Mouse (Mus musculus): Measurements from ENCODE around the gene Dip2b.

Gene Dip2b

DNA sequence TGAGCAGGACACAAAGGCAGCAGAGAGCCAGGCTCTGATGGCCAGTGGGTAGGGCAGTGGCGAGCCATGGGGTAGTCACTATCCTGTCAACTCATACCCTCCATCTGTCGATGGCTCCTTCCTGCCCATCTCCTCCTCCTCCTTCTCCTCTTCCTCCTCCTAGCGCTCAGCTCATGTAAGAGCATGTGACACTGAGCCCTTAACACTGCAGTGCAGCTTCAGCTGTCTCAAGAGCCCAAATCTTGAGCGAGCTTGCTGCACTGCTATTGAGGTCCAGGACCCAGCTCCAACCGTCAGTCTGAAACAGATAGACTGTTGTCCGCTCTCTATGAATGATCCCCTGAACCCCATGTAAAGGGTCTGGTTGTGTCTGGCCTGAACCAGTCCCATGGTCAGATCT lies 141.2 kb downstream of the Dip2b start:
- DNase-seq (ENCODE audit: low spot score), result no peak

DNA sequence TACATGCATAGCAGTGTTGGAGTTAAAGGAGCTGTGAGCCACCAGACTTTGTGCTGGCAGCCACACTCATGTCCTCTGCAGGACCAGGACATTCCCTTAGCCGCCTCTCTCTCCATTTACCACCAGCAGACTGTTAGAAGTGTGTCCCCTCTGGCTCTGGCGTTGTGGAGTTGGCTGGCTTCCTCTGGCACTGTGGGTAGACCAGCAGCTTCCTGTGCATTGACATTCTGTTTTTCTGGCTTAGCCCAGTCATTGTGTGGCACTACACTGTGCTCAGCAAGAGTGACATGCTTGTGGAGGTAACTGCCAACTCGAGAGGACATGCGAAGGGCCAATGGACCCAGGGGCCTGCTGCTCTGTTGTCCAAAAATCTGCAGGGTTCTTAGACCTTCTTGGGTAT lies 141.8 kb downstream of the Dip2b start:
- no peak for DNase-seq (ENCODE audit: low spot score)

DNA sequence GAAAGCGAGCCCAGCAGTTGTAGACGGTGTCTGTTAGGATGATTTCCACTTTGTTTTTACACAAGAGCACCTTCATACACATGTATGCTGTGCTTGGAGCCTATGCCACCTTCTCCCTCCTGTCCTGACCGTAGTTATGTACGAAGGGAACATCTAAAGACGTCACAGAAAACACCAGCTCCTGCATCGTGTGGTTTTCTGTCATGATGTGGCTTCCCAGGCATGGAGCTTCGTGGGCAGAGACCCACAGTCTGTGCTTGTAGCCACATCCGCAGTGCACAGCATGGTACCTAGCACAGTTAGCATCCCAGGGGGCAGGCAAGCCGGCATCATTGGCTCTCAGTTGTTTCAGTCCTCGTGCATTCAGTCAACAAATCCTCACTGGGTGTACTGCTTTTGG lies 143.4 kb downstream of the Dip2b start:
- no peak for DNase-seq (ENCODE audit: low spot score)

DNA sequence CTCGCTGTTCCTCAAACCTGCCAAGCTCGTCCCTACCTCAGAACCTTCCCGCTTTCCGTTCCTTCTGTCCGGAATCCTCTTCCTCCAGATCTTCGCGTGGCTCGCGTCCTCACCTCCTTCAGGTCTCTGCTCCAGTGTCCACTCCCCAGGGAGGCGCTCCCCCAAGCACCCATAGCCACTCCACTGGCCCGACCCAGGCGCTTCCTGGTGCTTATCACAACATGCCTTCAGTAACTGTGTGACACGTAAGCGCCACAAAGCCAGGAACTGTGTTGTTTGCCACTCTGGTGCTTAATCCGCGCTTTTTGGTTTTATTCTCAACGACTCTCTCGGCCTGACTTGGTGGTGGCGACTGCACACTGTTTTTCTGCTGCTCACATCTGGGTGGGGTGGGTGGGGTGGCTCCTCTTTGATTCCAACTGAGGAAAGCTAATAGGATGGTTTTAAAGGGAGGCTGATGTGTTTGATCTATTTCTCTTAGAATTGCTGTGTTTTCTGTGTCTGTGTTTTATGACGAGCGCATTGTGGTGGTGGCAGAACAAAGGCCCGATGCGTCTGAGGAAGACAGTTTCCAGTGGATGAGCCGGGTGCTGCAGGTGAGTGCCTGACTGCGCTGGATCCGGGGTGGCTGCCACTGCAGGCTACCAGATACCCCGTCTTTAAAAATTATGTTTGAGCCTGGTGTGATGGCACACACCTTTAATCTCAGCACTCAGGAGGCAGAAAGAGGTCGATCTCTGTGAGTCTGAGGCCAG lies 144.2 kb downstream of the Dip2b start:
- DNase-seq (ENCODE audit: low spot score), result no peak

DNA sequence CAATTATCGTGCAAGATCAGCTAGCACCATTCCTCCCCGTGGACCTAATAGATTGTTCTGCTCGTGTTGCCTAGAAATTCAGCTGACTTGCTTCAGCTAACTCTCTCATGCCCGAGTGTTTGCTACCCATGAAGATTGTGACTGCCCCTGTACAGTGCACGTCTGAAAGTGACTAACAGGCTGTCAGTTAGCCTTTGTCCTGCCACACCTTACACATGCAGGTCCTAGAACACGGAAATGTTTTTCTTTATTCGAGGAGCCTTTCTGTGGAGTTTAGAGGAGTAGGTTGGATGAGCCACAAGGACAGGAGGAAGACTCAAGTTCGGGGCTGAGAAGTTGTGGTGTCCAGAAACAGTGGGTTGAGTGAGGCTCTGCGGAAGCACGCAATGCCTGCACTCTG lies 145.0 kb downstream of the Dip2b start:
- no peak for DNase-seq (ENCODE audit: low spot score)

DNA sequence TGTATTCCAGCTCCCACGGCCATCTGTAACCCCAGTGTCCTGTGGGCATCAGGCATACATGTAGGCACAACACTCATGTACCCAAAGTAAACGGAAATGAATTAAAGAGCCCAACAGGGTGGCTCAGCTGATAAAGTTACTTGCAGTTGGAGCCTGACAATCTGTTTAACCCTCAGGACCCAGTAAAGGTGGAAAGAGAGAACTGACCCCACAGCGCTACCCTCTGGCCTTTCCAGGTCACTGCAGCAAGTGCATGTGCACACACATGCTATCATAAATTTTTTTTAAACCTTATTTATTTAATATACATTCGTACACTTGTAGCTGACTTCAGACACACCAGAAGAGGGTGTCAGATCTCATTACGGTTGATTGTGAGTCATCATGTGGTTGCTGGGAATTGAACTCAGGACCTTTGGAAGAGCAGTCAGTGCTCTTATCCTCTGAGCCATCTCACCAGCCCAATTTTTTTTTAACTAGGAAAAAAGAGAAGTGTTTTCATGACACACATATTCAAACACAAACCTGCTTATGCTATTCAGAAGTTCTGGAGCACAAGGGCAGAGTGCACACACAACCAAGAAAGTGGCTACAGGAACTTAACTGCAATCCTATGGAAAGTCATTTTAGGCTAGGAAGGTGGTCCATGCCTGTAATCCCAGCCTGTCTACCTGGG lies 146.5 kb downstream of the Dip2b start:
- DNase-seq (ENCODE audit: low spot score), result no peak

DNA sequence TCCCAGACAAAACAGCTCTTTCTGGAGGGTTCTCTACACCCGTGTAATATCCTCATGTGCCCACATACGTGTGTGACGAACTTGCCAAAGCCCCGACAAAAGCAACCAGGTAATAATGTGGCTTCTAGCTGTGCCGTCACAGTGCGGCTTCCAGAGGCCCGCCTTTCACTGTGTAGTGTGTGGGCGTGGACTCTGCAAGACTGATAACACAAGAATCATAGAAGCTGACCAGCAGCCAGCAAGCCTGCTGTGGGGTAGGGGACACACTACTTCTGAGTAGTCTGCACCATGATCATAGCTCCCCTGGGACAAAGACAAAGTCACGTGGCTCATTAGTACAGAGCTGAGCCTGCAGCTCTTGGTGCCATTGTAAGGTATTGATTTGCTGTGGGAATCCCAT lies 147.8 kb downstream of the Dip2b start:
- no peak for DNase-seq (ENCODE audit: low spot score)

DNA sequence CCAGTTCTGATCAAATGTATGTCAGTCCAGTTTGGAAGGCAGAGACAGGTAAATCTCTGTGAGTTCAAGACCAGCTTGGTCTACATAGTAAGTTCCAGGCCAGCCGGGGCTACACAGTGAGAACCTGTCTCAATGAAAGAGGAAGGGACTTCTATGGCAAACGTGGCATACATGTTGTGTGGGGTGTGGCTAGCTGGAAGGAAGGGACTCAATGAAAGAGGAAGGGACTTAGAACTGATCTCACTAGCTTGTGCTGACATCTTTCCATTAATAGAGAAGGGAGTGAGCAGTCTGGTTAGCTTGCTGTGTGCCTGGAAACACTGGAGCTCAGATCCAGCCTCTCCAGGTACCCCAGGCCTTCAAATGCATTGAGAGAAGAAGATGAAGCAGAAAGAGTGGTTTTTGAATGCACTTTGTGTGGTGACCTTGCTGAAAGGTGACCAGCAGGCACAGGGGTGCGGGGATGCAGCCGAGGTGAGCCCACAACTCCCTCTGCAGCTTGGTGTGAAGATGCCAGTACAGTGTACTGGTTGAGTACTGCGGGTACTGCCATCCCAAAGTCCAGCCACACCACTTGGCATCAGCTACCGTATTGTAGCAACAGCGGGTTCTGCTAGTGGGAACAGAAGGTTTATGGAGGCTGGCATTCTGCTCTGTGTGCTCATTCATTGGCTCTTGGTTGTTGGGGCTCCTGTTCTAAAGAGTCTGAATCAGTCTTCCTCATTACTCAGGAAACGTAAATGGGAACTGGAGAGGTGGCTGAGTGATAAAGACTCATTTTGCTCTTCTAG lies 148.6 kb downstream of the Dip2b start:
- no peak for DNase-seq (ENCODE audit: low spot score)

DNA sequence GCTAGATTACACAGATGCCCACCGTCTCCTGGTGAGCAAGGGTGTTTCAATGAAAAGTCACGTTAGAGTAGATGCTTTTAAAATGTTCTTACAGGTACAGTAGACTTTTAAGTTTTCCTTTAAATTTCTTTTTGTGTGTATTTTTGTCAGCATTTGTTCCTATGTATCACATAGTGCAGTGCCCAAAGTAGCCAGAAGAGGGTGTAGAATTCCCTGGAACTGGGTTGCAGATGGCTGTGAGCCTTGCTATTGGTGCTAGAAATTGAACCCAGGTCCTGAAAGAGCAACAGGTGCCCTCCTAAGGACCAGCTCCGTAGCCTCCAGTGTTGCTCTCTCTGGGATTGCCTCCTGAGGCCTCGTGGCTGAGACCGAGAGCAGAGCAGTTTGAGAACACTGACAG lies 150.1 kb downstream of the Dip2b start:
- DNase-seq (ENCODE audit: low spot score), result no peak

DNA sequence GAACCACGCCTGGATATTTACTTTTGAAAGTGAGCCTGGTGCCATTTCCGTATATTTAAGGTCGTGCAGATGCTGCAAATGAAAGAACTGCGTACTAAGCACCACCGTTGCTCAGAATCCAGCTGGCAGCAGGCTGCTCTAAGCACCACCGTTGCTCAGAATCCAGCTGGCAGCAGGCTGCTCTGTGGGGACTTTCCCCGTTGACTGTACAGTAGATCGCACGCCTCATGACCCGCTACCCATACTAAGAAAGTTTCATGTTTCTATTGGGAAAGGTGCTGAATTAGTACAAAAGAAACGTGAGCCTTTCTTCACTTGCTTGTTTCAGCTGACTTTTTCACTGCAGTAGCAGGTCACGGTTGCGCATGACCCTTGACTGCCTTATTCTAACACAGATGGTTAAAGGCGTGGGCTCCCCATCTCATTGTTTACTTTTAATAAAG lies 150.5 kb downstream of the Dip2b start:
- DNase-seq (ENCODE audit: low spot score), result no peak

DNA sequence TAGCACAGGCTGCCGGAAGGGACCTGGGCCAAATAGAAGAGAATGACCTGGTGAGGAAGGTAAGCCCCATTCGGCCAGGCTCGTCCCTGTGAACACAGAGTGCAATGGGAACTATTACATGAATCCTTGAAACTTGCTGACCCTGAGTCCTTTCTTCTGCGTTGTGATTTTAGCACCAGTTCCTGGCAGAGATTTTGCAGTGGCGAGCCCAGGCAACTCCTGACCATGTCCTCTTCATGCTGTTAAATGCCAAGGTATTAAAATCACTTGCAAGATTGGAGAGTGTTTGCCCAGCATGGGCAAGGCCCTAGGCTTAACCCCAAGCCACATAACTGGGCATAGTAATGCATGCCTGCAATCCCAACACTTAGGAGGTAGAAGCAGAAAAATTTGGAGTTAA lies 151.6 kb downstream of the Dip2b start:
- no peak for DNase-seq (ENCODE audit: low spot score)

DNA sequence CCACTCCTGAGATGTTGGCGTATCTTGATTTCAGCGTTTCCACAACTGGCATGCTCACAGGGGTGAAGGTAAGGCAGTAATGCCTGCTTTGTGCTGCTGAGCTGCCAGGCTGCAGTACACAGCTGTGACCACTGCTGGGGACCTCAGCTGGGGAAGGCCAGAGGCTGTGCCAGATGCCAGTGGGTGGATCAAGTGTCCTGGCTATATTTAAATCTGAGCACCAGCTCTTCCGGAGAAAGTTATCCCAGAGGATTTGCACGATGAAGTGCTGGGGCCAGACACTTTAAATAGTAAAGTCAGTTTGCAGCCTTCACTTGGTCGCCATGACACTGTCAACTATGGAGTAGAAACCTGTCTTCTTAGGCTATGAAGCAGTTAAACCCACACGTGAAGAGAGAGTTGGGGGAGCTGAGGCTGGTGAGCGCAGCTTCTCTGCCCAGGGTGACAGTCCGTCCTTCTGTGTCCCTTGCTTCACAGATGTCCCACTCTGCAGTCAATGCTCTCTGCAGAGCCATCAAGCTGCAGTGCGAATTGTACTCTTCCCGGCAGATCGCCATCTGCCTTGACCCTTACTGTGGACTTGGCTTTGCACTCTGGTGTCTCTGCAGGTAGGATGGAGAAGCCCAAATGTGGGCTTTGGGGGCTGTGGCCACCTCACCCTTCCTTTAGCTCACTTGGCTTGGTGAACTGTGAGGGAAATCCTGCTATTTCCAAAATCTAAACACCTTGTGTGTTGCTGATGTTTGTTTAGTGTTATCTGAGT lies 160.7 kb downstream of the Dip2b start:
- no peak for DNase-seq (ENCODE audit: low spot score)

DNA sequence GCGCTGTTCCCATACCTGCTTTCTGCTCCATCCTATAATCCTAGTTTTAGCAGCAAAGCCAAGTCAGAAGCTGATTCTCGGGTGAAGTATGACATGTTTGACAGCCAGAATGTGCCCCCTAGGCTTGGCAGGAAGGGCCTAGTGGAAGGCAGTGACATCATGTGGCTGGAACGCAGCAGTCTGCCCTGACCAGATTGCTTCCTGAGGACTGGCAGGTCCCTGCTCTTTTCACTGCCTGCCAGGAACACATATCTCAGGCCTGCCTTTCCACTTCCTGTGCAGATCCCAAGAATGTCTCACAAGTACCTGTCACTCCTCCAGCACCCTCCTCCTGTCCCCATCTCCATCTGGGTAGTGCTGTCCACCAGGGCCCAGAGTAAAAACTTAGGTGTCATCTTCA lies 161.3 kb downstream of the Dip2b start:
- no peak for DNase-seq (ENCODE audit: low spot score)

DNA sequence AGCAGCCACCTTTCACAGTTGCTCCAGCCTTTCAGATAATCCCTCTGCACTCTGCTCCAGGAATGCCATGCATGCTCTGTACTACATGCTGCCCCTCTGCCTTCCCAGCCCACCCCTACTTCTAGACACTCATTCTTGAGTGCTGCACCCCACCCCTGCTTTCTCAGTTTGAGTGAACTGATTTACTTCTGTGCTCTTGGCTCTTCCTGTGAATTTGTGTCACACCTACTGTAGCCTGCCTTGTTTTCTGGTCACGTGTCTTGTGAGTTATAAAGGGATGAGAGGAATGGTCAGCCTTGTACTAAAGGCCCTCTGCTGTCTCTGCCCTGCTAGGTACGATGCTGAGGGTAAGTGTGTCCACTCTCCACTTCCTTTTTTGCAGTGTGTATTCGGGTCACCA lies 163.3 kb downstream of the Dip2b start:
- DNase-seq (ENCODE audit: low spot score), result no peak

DNA sequence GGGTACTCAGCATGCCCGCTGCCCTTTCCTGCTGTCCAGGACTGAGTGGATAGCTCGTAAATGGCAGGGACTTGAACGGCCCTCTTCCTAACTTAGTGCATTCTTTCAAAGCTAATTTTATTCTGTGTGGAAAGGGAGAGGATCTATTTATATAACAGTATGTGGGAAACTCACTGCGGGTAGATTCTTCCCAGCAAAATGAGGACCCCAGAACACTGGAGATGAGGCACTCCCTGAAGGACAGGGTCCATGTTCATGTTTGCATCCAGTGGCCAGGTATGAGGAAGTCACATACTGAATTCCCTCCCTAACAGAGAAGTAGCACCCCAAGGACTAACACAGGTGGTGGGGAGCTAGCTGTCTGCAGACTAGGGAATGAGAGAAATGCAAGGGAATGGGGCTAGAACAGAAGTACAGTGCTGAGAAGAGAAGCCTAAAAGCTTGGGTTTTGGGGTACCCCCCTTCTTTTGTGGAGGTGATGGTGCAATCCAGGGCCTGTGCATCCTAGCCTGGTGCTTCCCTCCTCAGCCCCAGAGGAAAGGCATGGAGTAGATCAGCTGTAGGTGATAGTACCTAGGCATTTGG lies 164.1 kb downstream of the Dip2b start:
- DNase-seq (ENCODE audit: low spot score), result no peak

DNA sequence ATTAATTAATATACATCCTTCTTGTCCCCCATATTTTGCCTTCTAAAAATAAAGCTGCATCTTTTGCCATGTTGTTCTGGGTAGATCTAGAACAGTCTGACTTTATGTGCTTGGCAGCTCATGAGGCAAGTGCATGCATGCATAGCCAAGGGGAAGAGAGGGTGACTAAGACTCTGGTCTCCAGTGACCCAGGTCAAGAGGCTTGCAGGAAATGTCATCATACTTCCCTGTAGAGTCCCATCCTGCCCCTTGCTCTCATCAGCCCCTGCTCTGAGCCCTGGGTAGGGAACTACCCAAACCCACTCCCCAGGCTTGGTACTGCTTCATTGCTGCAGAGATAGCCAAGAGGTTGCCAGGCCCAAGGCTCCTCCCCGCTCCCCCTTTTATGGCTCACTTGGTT lies 166.1 kb downstream of the Dip2b start:
- no peak for DNase-seq (ENCODE audit: low spot score)

DNA sequence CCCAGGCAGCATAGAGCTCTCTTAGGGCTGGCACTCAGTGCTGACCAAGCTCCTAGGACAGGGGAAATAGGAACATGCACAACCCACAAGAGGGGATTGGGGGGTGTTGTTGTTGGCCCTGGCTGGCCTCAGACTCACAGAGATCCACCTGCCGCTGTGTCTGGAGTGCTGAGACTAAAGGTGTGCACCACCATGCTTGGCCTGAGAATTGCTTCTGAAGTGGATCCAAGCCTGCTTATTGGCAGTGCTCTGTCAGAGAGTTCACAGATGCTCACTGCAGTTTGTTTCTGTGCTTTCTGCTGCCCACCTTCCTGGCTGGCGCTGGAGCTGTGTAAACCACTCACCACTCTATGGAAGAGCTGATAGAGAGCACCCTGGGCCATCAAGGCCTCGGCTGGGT lies 171.5 kb downstream of the Dip2b start:
- DNase-seq (ENCODE audit: low spot score), result no peak

DNA sequence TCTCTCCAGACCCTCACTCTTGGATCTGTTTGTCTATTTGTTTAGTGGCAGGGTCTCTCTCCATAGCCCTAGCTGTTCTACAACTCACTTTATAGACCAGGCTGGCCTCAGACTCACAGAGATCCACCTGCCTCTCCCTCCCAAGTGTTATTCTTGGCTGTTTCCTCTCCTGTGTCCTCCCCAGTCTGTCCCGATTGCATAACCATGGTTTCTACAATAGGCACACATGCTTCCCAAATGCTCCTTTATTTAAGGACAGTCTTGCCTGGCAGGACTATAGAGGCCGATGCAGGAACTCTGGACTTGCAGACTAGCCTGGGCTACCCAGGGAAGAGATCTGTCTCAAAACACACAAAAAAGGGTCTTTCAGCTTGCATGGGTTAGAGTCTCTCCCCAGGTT lies 174.9 kb downstream of the Dip2b start:
- DNase-seq (ENCODE audit: low spot score), result no peak

DNA sequence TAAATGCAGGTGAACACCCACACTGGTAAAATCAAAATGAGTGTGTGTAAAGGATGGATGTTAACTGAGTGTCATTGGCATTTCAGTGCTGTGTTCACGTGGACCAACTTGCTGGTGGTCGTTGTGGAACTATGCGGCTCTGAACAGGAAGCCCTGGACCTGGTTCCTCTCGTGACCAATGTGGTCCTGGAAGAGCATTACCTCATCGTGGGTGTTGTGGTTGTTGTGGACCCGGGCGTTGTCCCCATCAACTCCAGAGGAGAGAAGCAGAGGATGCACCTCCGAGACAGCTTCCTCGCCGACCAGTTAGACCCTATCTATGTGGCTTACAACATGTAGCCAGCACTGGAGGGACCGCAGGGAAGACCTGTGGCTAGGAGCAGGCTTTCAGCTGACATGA lies 176.6 kb downstream of the Dip2b start:
- no peak for DNase-seq (ENCODE audit: low spot score)

DNA sequence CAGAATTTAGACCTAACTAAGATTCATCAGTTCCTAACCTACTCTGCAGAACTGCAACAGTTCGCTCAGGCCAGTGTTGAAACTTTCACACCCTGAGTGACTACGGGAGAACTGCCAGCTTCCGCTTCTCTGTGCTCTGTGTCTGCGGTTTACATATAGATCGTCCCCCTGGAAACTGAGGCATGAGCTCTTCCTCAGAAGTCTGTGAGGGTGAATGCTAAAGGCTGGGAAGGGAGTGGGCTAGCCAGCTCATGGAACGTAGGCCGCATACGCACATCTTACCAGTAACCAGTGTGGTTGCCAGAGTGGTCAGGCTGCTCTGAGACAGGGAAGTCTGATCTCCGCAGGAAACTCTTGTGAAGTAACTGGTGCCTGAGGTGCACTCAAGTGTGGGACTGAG lies 177.7 kb downstream of the Dip2b start:
- DNase-seq (ENCODE audit: low spot score), result no peak

DNA sequence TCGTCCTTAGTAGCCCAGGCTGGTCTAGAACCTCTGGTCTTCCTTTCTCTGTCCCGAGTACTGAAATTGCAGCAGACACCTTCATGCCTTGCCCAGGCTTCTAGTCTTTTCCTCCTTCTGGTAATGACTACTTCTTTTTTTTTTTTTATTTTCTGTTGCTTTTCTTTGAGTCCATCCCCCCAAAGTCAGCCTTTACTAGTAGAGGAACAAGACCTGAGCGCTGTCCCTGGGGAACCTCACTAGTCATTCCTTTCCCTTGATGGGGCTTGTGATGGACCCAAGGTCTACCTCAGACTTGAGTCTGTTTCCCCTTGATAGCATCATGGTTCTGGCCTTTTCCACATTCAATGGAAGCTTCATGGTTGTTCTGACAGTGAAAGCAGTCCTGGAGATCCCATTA lies 179.6 kb downstream of the Dip2b start:
- no peak for DNase-seq (ENCODE audit: low spot score)

DNA sequence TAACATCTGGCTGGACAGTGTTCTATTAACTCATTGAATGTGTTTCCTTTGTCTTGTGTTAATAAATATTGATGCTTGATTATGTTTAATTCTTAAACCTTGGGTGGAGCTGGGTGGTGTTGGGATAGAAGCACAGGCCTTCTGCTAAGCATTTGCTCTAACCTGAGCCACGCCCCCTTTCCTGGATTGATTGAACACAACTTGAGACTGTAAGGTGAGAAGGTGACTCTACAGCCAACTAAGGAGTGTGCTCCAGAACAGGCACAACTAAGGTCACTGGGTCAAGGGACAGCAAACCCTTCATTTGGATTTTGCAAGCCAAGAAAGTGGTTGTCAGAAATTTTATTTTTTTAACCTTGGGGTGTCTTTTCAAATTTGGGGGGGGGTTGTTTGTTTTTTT lies 180.9 kb downstream of the Dip2b start:
- no peak for DNase-seq (ENCODE audit: low spot score)

Data from urinary bladder, postnatal 25 days (tissue).